Mouse (Mus musculus) adrenal gland (tissue): ENCODE results near the gene Gp1bb.

Experiments used
- intact Hi-C: fragments of 180-260 bp; cut with DNase I; formaldehyde crosslinking; loops from one replicate; pipeline ENCODE4 v1.15.1; 2025
- long read RNA-seq, 2 experiments: library from polyadenylated mRNA; unstranded; transcript quantifications; one replicate each; pipeline ENCODE4 v2.0.0; 2020; ENCODE audit warnings: borderline replicate concordance in 1 of 2; ENCODE audit not compliant: insufficient replicate concordance in 1 of 2

The Gp1bb gene
- long read RNA-seq, experiment 1 = 0 reads
- long read RNA-seq, experiment 2, partial matches to known transcripts = 0 of 1 reads
- long read RNA-seq, experiment 2, other reads (novel, unspliced or antisense) = 0 of 1 reads

GRCm38 (mm10) chr16:18622019-18622418 lies at the start of gene Gp1bb:
Gp1bb (minus strand) TSS chr16:18622403.
- intact Hi-C loops = no loop called here

DNA sequence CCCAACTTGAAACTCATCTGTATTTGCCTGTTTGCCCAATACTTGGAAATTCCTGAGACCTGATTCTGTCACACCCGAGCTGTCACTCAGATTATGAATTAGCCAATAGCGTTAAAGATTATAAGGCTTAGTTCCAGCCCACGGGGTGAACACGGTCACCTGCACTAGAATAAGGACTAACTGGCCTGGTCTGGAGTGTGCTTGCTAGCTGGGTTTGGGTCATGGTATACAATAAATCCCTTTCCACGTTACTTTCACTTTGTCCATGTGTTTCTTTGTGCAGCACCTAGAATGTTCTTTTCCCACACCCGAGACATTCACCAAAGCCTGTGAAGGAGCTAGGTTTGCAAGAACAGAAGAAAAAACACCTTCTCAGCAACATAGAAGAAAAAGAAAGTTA lies 47.7 kb upstream of the Gp1bb start:
- intact Hi-C loops = loop anchor here (5.0 kb wide), 1 partner anchor 33 kb away; no protein-coding TSS in a partner anchor

GRCm38 (mm10) chr16:18658597-18658996 lies 36.4 kb upstream of the Gp1bb start:
- intact Hi-C loops = no loop called here

GRCm38 (mm10) chr16:18655372-18656098 lies 33.3 kb upstream of the Gp1bb start:
- intact Hi-C loops = no loop called here

- intact Hi-C loops = no loop called here
Measured at GRCm38 (mm10) chr16:18653290-18654160, 31.3 kb upstream of the Gp1bb start.

DNA sequence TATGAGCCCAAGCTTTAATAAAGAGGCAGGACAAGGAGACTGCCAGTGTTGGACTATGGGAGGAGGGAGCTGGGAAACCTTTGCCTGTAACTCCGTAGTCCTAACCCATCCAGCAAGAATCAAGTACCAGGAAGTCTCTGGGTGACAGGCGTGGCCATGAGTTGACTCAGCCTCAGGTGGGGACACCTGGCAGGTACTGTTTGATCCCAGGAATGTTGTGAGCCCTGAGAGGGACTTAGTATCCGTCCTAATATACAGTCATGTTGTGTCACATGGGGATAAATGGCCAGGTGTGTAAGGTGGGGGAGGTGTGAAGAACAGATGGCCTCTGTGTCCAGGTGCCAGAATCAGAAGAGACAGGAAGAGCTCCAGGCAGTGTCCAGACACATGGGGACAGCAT lies 26.9 kb upstream of the Gp1bb start:
- intact Hi-C loops = no loop called here

DNA sequence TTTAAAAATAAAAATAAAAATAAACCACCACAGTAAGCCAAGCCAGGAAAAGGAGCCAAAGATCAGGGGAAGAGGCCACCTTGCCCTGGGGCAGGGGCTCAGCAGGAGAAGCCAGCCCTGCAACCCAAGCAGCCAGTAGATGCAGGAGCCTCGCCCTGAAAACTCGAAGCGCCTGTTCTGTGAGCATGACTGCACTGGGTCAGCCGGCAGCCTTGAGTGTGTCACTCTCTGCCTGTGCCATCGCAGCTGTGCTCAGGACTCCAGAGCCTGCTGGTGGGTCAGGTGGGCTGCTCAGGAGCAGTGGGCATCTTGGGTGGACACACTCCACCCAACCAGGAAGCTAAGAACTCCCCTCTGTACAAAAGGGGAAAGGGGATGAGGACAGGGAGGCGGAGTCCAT lies 23.1 kb upstream of the Gp1bb start:
- intact Hi-C loops = no loop called here

- intact Hi-C loops = no loop called here
Measured at GRCm38 (mm10) chr16:18644485-18644884, 22.3 kb upstream of the Gp1bb start.

- intact Hi-C loops = no loop called here
Measured at GRCm38 (mm10) chr16:18643406-18643998, 21.3 kb upstream of the Gp1bb start.

DNA sequence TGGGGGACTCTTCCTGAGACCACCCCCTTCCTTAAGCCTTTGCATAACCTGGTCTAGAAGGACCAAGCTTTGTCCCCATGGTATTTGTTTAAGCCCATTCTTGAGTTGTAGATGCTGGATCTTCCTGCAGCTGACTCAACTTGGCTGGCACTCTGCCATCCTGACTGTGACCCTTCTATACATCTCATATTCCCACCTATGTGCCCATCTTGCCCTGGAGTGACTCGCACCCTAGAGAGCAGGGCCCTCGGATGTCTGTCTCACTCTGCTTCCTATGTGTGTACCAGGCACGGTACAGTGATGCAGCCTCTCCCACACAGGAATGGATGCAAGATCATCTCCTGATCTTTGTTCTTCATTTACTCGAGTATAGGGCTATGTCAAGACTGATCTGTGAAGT lies 20.7 kb upstream of the Gp1bb start:
- intact Hi-C loops = no loop called here

DNA sequence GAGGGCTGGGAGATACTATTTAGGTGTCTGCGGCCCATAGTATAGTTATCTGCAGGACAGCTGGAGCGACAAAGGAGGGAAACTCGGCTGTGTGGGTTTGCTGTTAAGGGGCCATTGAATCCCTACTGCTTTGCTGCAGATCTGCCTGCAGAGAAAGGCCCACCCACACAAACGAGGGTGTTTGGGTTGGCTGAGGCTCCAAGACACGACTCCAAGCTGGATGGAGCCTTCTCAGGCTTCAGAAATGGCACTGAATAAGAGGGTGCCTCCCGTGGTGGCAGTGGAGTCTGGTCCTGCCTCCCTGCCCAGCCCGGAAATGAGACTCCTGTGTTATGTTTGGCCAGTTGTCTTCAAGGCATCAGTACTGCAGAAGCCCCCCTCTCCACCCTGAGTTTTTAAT lies 20.1 kb upstream of the Gp1bb start:
- intact Hi-C loops = no loop called here

GRCm38 (mm10) chr16:18639382-18639929 lies 17.3 kb upstream of the Gp1bb start:
- intact Hi-C loops = loop anchor here (5.0 kb wide), 1 partner anchor 33 kb away; no protein-coding TSS in a partner anchor

GRCm38 (mm10) chr16:18638396-18638795 lies 16.2 kb upstream of the Gp1bb start:
- intact Hi-C loops = loop anchor here (5.0 kb wide), 1 partner anchor 34 kb away; no protein-coding TSS in a partner anchor

- intact Hi-C loops = loop anchor here (5.0 kb wide), 1 partner anchor 35 kb away; no protein-coding TSS in a partner anchor
Measured at GRCm38 (mm10) chr16:18636804-18637203, 14.6 kb upstream of the Gp1bb start.

GRCm38 (mm10) chr16:18636401-18636800 lies 14.2 kb upstream of the Gp1bb start:
- intact Hi-C loops = loop anchor here (5.0 kb wide), 1 partner anchor 36 kb away; no protein-coding TSS in a partner anchor

DNA sequence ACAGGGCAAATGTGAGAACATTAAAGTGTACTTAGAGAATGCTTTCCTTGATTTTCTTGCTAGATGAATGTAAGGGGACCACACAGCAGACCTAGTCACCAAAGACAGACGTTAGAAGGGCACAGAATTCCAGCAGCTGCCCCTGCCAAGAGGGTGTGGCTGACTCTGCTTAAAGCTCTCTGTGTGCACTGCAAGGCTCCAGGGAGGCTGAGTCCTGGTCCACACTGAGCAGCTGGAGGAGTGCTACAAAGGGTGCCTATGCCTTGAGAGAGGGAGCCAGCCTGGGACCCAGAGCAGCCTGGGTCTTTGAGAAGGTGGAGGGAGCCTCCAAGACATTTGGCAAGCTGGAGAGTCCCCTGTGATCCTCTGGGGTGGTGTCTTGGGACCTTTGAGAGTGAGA lies 11.1 kb upstream of the Gp1bb start:
- intact Hi-C loops = no loop called here

GRCm38 (mm10) chr16:18632816-18633215 lies 10.6 kb upstream of the Gp1bb start:
- intact Hi-C loops = no loop called here

DNA sequence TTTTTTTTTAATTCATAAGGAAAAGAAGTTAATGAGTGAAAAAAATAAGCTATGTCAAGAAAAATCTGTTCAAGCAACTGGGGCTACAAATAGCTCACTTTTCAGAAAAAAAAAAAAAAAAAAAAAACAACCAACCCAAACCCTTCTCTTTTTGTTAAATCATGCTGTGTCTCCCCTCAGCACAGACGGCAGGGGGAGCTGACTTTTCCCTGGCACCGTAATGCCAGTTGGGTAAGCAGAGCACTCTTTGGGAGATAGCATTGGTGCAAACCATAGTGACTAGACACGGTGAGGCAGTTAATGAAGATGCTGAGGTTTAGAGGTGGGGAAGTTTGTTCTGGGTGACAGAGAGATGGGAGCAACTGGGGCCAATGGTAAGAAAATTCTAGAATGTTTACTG lies 9.9 kb upstream of the Gp1bb start:
- intact Hi-C loops = no loop called here

DNA sequence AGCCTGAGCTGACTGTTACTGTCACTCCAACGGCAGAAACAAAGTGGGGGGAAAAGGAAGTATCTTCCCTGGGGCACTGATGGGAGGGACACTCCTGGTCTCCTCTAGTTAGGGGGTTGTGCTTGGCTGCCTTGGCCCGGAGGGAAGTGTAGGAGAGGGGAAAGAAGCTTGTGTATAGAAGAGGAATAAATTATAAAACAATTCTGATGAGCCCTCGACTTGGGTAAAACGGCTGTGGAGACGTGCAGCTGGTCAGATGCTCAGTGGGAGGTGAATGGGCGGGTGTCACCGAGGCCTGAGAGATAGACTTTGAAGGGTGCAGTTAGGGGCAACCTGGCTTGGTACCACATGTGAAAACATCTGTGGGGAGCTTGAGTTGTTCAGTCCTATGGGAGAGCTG lies 8.9 kb upstream of the Gp1bb start:
- intact Hi-C loops = no loop called here

DNA sequence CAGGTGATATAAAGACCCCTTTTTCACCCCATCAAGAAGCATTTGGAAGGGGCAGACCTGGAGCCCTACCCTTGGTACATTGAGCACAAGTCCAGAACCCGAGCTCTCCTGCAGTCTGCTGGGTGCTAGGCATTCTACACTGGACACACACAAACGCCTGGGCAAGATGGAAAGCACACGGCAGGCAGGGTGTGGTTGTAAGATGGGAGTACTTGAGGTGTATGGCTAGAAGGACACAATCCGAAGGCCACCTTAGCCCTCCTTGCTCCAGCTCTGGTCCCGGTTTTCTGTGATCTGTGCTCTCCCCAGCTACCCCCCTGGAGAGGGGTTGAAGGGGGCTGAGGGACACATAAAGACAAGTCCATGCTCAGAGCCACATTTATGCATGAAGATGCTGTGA lies 8.1 kb upstream of the Gp1bb start:
- intact Hi-C loops = no loop called here
